Mouse (Mus musculus) heart, embryonic 12.5 days (tissue): ENCODE results near the gene Kcnq1. TPM values are rescaled to one million over a fixed set of nuclear protein-coding genes. Genes with fewer than 3 reads are reported as not detected.

Experiments
- ATAC-seq: fragments of 200-750 bp; cut with Nextera tagmentation; 2 replicates; pipeline ENCODE4 v1.8.0; 2017; ENCODE audit warnings: moderate TSS enrichment, moderate library complexity; ENCODE audit not compliant: insufficient number of reproducible peaks, low FRiP score
- H3K27ac ChIP-seq: fragments of 300-500 bp; sonication (generic); 2 replicates; pipeline ENCODE4 v1.5.1; 2016; ENCODE audit warnings: mild to moderate bottlenecking, moderate library complexity; ENCODE audit not compliant: poor library complexity, severe bottlenecking
- H3K27me3 ChIP-seq: fragments of 300-500 bp; sonication (generic); replicated peaks from 2 replicates; pipeline ENCODE4 v1.6.1; 2016; ENCODE audit warnings: mild to moderate bottlenecking, moderate library complexity
- H3K36me3 ChIP-seq: fragments of 300-500 bp; sonication (generic); 2 replicates; pipeline ENCODE4 v1.6.1; 2016; ENCODE audit warnings: mild to moderate bottlenecking, moderate library complexity
- H3K4me1 ChIP-seq: fragments of 300-500 bp; sonication (generic); replicated peaks from 2 replicates; pipeline ENCODE4 v1.6.1; 2016; ENCODE audit warnings: mild to moderate bottlenecking
- H3K4me2 ChIP-seq: fragments of 300-500 bp; sonication (generic); 2 replicates; pipeline ENCODE4 v1.6.1; 2016; ENCODE audit warnings: mild to moderate bottlenecking, moderate library complexity
- H3K4me3 ChIP-seq: fragments of 300-500 bp; sonication (generic); 2 replicates; pipeline ENCODE4 v1.5.1; 2016; ENCODE audit warnings: mild to moderate bottlenecking
- H3K9ac ChIP-seq: fragments of 300-500 bp; sonication (generic); 2 replicates; pipeline ENCODE4 v1.6.1; 2016; ENCODE audit warnings: mild to moderate bottlenecking, moderate library complexity
- H3K9me3 ChIP-seq: fragments of 300-500 bp; sonication (generic); replicated peaks from 2 replicates; pipeline ENCODE4 v1.6.1; 2016; ENCODE audit warnings: mild to moderate bottlenecking, moderate library complexity
- WGBS: fragments of 180-500 bp; shearing (Covaris S2); methylation state at CpG from one replicate; pipeline ENCODE4 v1.1.7; 2016; 5-methylcytosine and 5-hydroxymethylcytosine counted together
- polyA plus RNA-seq: library from polyadenylated mRNA; unstranded; fragments of >200 nt; fragmentation: Nextera tagmentation; extraction: Ambion mirVana; gene quantifications from 2 replicates; pipeline ENCODE4 v1.2.1, GENCODE M21; 2016

Gene Kcnq1
- polyA plus RNA-seq, 1 experiment from 2014 or later, result 12.9 TPM

DNA sequence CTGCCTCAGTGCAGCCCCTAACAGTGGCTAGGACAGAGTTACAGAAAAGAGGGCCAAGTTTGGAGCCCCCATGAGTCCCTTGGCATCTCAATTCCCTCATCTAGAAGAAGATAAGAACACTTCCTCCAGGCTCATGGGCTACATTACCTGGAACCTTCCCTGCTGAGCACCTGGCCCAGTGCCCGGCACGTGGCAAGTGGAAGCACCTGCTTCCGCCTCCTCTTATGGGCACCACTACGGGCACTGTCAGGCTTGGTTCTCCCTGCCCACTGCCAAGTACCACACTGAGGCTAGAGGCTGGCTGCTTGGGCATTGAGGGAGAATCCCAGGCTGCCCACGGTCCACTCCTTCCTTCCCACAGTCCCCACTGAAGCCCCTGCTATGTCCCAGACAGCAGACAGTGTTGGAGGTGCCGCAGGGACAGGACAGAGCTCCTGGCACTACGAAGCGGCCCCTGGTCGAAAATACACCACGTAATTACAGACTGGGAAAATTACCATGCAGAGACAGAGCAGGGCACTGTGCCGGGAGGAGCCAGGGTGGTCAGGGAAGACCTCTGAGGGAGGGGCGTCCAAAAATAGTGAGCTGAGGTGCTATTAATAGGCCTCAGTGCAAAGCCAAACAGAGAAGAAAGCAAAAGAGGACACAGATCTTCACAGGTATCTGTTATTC lies 284.3 kb downstream of the Kcnq1 start:
- Histone ChIP-seq H3K9ac (peak overlapping the region; percentile 59), H3K36me3 (peaks cover 3% of the 10 kb centered on the region; the same call in 1 of the 2 replicates), H3K4me3 (no peak overlapping the region; the same call in 1 of the 2 replicates), H3K4me2 (peak overlapping the region; percentile 31), H3K27ac (peak overlapping the region; percentile 87), H3K4me1 (peaks cover 66% of the 10 kb centered on the region), H3K9me3 (no peaks in the 10 kb centered on the region), H3K27me3 (no peaks in the 10 kb centered on the region)
- ATAC-seq, result peak; percentile 23; the same call in 1 of the 2 replicates
- WGBS, result 57% methylated on average over 12 of the region's 12 CpGs

- 18% methylated on average over 9 of the region's 9 CpGs for WGBS
- H3K9ac ChIP-seq, result no peak overlapping the region
- no peaks in the 10 kb centered on the region for H3K27me3 ChIP-seq
- H3K9me3 ChIP-seq, result no peaks in the 10 kb centered on the region
- ATAC-seq, result peak; percentile 76
- H3K27ac ChIP-seq, result peak overlapping the region; percentile 70
- H3K4me3 ChIP-seq, result no peak overlapping the region
- 0 out of 2 replicates have a peak overlapping the region, but pooled peaks have one; percentile 8 for H3K4me2 ChIP-seq
- H3K4me1 ChIP-seq, result peaks cover 29% of the 10 kb centered on the region
- H3K36me3 ChIP-seq, result peaks cover 3% of the 10 kb centered on the region; the same call in 1 of the 2 replicates
These were observed 289.0 kb downstream of the Kcnq1 start for GRCm38 (mm10) chr7:143395113-143395563.

DNA sequence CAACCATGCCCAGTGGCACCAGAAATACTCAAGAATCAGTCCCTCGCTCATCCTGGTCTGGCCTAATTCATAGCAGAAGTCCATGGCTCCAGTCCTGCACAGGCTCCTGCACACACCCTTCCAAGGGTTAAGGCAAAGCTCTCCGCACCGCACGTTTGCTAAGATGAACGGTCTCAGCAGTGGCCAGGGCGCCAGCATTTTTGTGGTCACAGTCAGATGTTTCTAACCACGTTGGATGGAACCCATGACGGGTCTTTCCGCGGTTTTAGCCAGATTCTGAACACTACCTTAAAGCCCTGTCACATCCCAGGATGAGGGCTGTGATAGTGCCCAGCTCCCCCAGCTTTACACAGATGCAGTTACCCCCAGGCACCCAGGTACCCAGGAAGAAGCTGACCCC lies 293.6 kb downstream of the Kcnq1 start:
- Histone ChIP-seq H3K4me1 (peaks cover 29% of the 10 kb centered on the region), H3K9me3 (no peaks in the 10 kb centered on the region), H3K27me3 (no peaks in the 10 kb centered on the region), H3K27ac (no peak overlapping the region), H3K4me3 (no peak overlapping the region), H3K36me3 (no peaks in the 10 kb centered on the region), H3K4me2 (no peak overlapping the region), H3K9ac (no peak overlapping the region)
- ATAC-seq, result no peak
- 80% methylated on average over 10 of the region's 10 CpGs for WGBS

DNA sequence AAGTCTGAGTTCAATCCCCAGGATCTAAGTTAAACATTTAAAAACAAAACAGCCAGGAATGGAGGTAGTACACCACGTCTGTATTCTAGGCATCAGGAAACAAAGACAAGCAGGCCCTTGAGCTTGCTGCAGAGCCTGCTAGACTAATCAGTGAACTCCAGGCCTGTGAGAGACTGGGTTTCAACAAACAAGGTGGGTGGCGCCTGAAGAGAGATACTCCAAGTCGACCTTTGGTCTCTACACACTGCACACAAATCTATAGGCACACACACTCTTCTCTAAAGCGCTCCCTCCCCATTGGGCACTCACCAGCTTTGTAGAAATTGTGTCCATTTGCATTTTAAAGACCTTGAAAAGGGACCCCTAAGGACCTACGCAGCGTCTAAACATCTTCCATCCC lies 294.4 kb downstream of the Kcnq1 start:
- Histone ChIP-seq H3K4me2 (no peak overlapping the region), H3K9me3 (no peaks in the 10 kb centered on the region), H3K4me1 (peaks cover 21% of the 10 kb centered on the region), H3K9ac (no peak overlapping the region), H3K36me3 (no peaks in the 10 kb centered on the region), H3K4me3 (no peak overlapping the region), H3K27ac (no peak overlapping the region), H3K27me3 (no peaks in the 10 kb centered on the region)
- no peak for ATAC-seq
- 51% methylated on average over 6 of the region's 6 CpGs for WGBS

DNA sequence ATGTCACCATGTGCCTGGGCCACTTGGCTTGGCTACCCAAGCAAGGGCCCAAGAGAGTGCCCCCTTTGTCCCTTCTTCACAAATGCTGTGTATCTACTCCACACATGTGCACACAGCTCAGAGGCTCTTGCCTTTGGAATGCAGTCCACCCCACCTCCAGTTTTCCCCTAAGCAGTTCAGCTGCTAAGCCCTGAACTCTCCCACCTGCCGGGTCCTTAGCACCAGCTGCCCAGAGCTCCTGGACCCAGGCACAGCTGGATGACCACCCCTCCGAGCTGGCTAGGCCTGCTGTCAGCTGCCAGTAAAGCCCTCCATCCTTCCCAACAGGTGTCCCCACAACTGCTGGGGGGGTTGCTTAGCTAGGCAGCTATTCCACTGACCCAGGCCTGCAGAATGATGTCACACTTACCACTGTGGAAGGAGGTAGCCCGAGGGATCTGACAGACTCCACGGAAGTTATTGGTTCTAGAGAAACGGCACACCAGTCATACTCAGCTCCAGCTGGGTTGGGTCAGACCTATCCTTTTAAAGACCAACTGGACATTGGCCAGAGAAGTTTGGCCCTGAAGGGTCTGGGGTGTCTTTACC lies 295.4 kb downstream of the Kcnq1 start:
- H3K9ac ChIP-seq, result no peak overlapping the region

DNA sequence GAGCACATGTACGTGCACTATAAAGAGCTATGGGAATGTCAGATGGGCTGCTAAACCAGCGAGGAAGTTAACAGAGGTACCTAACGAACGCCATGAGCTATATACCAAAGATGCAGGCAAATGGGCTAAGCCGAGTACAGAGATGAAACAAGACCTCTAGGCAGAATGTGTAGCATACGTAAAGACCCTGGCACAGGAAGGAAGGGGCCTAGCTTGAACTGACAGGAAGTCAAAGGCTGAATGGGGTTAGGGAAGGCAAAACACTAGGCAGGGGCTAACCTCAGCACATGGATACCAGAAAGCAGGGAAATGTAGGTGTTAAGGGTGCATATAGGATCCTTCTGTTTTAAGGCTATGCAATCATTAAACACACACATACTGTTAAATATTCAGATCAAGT lies 298.1 kb downstream of the Kcnq1 start:
- WGBS, result 80% methylated on average over 6 of the region's 6 CpGs
- Histone ChIP-seq H3K4me2 (no peak overlapping the region), H3K9ac (no peak overlapping the region), H3K4me3 (no peak overlapping the region), H3K27me3 (no peaks in the 10 kb centered on the region), H3K4me1 (peaks cover 34% of the 10 kb centered on the region), H3K36me3 (no peaks in the 10 kb centered on the region), H3K27ac (no peak overlapping the region), H3K9me3 (no peaks in the 10 kb centered on the region)
- no peak for ATAC-seq

More for the DNA sequence above, 295.4 kb downstream of the Kcnq1 start:
- peak; percentile 36; the same call in 1 of the 2 replicates for ATAC-seq
- Histone ChIP-seq H3K27ac (no peak overlapping the region), H3K4me1 (peaks cover 14% of the 10 kb centered on the region), H3K9me3 (no peaks in the 10 kb centered on the region), H3K4me3 (no peak overlapping the region), H3K27me3 (no peaks in the 10 kb centered on the region), H3K36me3 (no peaks in the 10 kb centered on the region), H3K4me2 (no peak overlapping the region)
- 72% methylated on average over 5 of the region's 5 CpGs for WGBS

- H3K4me3 ChIP-seq, result no peak overlapping the region
- H3K27me3 ChIP-seq, result no peaks in the 10 kb centered on the region
- H3K4me1 ChIP-seq, result peaks cover 33% of the 10 kb centered on the region
- ATAC-seq, result 0 out of 2 replicates have a peak, but pooled peaks have one; percentile 30
- no peaks in the 10 kb centered on the region for H3K36me3 ChIP-seq
- no peaks in the 10 kb centered on the region for H3K9me3 ChIP-seq
- no peak overlapping the region for H3K9ac ChIP-seq
- peak overlapping the region; percentile 38; the same call in 1 of the 2 replicates for H3K27ac ChIP-seq
- H3K4me2 ChIP-seq, result no peak overlapping the region
- 49% methylated on average over 9 of the region's 9 CpGs for WGBS
These were observed 301.9 kb downstream of the Kcnq1 start for GRCm38 (mm10) chr7:143407931-143408501.

GRCm38 (mm10) chr7:143408615-143409021 lies 302.5 kb downstream of the Kcnq1 start:
- Histone ChIP-seq H3K36me3 (no peaks in the 10 kb centered on the region), H3K4me1 (peaks cover 29% of the 10 kb centered on the region), H3K4me3 (no peak overlapping the region), H3K27me3 (no peaks in the 10 kb centered on the region), H3K4me2 (no peak overlapping the region), H3K9ac (no peak overlapping the region), H3K27ac (peak overlapping the region; percentile 38), H3K9me3 (no peaks in the 10 kb centered on the region)
- WGBS, result 54% methylated on average over 13 of the region's 13 CpGs
- peak; percentile 58; the same call in 1 of the 2 replicates for ATAC-seq

DNA sequence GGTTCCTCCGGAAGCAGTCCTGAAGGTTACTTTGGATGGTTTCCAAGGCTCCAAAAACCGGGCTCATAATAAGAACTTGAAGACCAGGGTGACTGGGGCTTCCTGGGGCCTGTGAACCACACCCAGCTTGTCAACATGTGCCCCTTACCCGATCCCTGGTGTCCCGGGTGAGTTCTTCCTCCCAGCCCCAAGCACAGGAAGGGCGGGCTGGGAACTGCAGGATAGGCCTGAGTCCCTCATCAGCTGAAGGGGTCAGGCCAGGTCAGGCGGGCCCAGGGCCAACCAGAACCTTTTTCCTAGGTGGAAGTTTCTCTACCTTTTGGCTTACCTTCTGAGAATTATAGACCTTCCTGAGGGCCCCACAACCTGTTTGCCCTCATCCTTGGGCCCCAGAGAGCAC lies 306.4 kb downstream of the Kcnq1 start:
- no peak overlapping the region for H3K4me3 ChIP-seq
- no peaks in the 10 kb centered on the region for H3K36me3 ChIP-seq
- H3K4me2 ChIP-seq, result no peak overlapping the region
- no peak overlapping the region for H3K9ac ChIP-seq
- no peaks in the 10 kb centered on the region for H3K27me3 ChIP-seq
- H3K9me3 ChIP-seq, result no peaks in the 10 kb centered on the region
- H3K4me1 ChIP-seq, result peaks cover 34% of the 10 kb centered on the region
- no peak for ATAC-seq
- 65% methylated on average over 6 of the region's 6 CpGs for WGBS
- H3K27ac ChIP-seq, result no peak overlapping the region

DNA sequence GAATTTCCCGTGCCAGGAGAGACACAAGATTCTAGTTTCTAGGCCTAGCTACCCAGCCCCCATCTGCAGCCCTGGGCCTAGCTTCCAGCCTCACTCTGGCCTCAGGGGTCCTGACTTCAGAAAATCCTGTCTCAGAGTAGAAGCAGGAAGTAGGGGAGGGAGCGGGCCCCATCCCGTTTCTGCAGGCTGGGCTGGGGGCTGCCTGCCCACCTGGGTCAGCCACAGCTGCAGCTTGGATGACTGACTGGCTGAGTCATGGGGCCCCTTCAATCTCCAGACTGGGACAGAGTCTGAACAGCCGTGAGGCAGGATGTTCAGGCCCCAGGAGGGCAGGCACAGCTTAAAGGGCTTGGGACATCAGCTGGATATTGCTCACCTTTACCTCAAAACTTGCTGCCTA lies 308.9 kb downstream of the Kcnq1 start:
- peaks cover 9% of the 10 kb centered on the region for H3K4me1 ChIP-seq
- no peaks in the 10 kb centered on the region for H3K36me3 ChIP-seq
- H3K27ac ChIP-seq, result no peak overlapping the region
- WGBS, result 44% methylated on average over 4 of the region's 4 CpGs
- no peak overlapping the region for H3K4me2 ChIP-seq
- ATAC-seq, result no peak
- H3K27me3 ChIP-seq, result no peaks in the 10 kb centered on the region
- H3K4me3 ChIP-seq, result no peak overlapping the region
- no peaks in the 10 kb centered on the region for H3K9me3 ChIP-seq
- no peak overlapping the region for H3K9ac ChIP-seq

- Histone ChIP-seq H3K9me3 (no peaks in the 10 kb centered on the region), H3K36me3 (no peaks in the 10 kb centered on the region), H3K27me3 (no peaks in the 10 kb centered on the region), H3K4me1 (peaks cover 9% of the 10 kb centered on the region), H3K4me3 (no peak overlapping the region), H3K27ac (no peak overlapping the region), H3K9ac (no peak overlapping the region), H3K4me2 (no peak overlapping the region)
- 82% methylated on average over 12 of the region's 12 CpGs for WGBS
- no peak for ATAC-seq
These were observed 310.2 kb downstream of the Kcnq1 start for GRCm38 (mm10) chr7:143416406-143416805.
